Mouse (Mus musculus) CH12.LX (cell line): Measurements from ENCODE around the gene Tfap2e. TPM values are rescaled to one million over a fixed set of nuclear protein-coding genes. Genes with fewer than 3 reads are reported as not detected.

Experiments used
- polyA plus RNA-seq: library from polyadenylated mRNA; unstranded; fragments of >175 nt; gene quantifications from 2 replicates; pipeline ENCODE4 v1.2.1, GENCODE M21; 2012; ENCODE audit warnings: low read depth; ENCODE audit not compliant: insufficient read length
- total RNA-seq, 2 experiments: library from RNA; depleted of rRNA; stranded (reverse); fragments of 300-350 nt in 1 of 2; fragments of >200 nt in 1 of 2; gene quantifications; 2 replicates each; pipeline ENCODE4 v1.2.3; 2012 to 2014

Tfap2e gene
- total and polyA plus RNA-seq, 3 experiments = not detected

Other genes with a start within 250 kb of the Tfap2e start
- gene Ago4, start 202.8 kb downstream of the Tfap2e start, total RNA-seq (2012; rRNA removed) = 1.3 and 2.6 TPM in 2 replicates
- gene Ago4, start 202.8 kb downstream of the Tfap2e start, total RNA-seq (2014; rRNA removed) = 1.2 and 1.5 TPM in 2 replicates
- 1.3 TPM in 2 replicates for gene Ago4, start 202.8 kb downstream of the Tfap2e start, polyA plus RNA-seq
- 34.9 and 49.4 TPM in 2 replicates for gene Clspn, start 179.3 kb downstream of the Tfap2e start, total RNA-seq (2012; rRNA removed)
- 25.4 and 25.5 TPM in 2 replicates for gene Clspn, start 179.3 kb downstream of the Tfap2e start, total RNA-seq (2014; rRNA removed)
- gene Clspn, start 179.3 kb downstream of the Tfap2e start, polyA plus RNA-seq = 90.0 and 103 TPM in 2 replicates
- 4.1 and 4.7 TPM in 2 replicates for gene 5730409E04Rik, start 126.4 kb downstream of the Tfap2e start, total RNA-seq (2012; rRNA removed)
- 4.7 and 5.8 TPM in 2 replicates for gene 5730409E04Rik, start 126.4 kb downstream of the Tfap2e start, total RNA-seq (2014; rRNA removed)
- 8.1 and 8.7 TPM in 2 replicates for gene 5730409E04Rik, start 126.4 kb downstream of the Tfap2e start, polyA plus RNA-seq
- gene Psmb2, start 58.6 kb downstream of the Tfap2e start, total RNA-seq (2012; rRNA removed) = 225 and 266 TPM in 2 replicates
- 391 and 447 TPM in 2 replicates for gene Psmb2, start 58.6 kb downstream of the Tfap2e start, total RNA-seq (2014; rRNA removed)
- gene Psmb2, start 58.6 kb downstream of the Tfap2e start, polyA plus RNA-seq = 356 and 395 TPM in 2 replicates
- 30.6 and 37.1 TPM in 2 replicates for gene Ncdn, start 17.2 kb upstream of the Tfap2e start, total RNA-seq (2012; rRNA removed)
- 18.6 and 18.7 TPM in 2 replicates for gene Ncdn, start 17.2 kb upstream of the Tfap2e start, total RNA-seq (2014; rRNA removed)
- gene Ncdn, start 17.2 kb upstream of the Tfap2e start, polyA plus RNA-seq = 36.3 and 41.2 TPM in 2 replicates
- 12.7 and 17.0 TPM in 2 replicates for gene AU040320, start 17.3 kb upstream of the Tfap2e start, total RNA-seq (2012; rRNA removed)
- gene AU040320, start 17.3 kb upstream of the Tfap2e start, total RNA-seq (2014; rRNA removed) = 3.0 and 3.1 TPM in 2 replicates
- 14.7 and 15.2 TPM in 2 replicates for gene AU040320, start 17.3 kb upstream of the Tfap2e start, polyA plus RNA-seq
- gene Zmym4, start 231.9 kb upstream of the Tfap2e start, total RNA-seq (2012; rRNA removed) = 13.6 and 14.9 TPM in 2 replicates
- gene Zmym4, start 231.9 kb upstream of the Tfap2e start, total RNA-seq (2014; rRNA removed) = 18.0 and 19.7 TPM in 2 replicates
- 22.8 and 24.3 TPM in 2 replicates for gene Zmym4, start 231.9 kb upstream of the Tfap2e start, polyA plus RNA-seq